Mouse (Mus musculus) testis, adult 2 months (tissue): ENCODE measurements around the gene Tmem25.

Source experiments
- CTCF ChIP-seq: fragments of 200-500 bp; IDR thresholded peaks from 2 replicates; pipeline ENCODE4 v1.5.1; 2012; ENCODE audit warnings: low read depth, mild to moderate bottlenecking, inconsistent platforms, low read length, moderate library complexity; ENCODE audit not compliant: control insufficient read depth, insufficient read depth, insufficient replicate concordance
- POLR2A ChIP-seq: fragments of 200-500 bp; IDR thresholded peaks from 2 replicates; pipeline ENCODE4 v1.6.1; 2012; ENCODE audit warnings: low read depth, mild to moderate bottlenecking, inconsistent platforms, low read length, moderate library complexity; ENCODE audit not compliant: control insufficient read depth

DNA sequence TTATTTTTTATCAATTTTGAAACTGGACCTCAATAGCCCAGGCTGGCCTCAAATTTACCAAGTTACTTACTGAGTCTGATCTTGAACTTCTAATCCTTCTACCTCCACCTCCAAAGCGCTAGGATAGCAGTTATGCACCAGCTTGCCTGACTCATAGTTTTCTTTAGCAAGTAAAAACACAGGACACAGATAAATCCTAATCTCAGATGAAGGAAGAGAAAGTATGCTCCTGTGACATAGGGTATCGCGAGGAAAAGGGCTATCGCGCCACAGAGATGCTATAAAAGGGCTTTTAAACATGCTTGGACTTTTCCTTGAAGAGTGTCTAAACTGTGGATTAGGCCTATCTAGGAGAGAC is 26.7 kb downstream of the Tmem25 start:
- TF ChIP-seq CTCF (no peak), POLR2A (no peak)
